Mouse (Mus musculus) lung, postnatal 25 days (tissue): Measurements from ENCODE around the gene Gse1.
"Not testable (repeated sequence)": the region's sequence is repeated elsewhere in the genome, so short reads cannot be mapped to it uniquely, and the experiment has no call there.

Source experiments
- DNase-seq: peaks from one replicate; pipeline ENCODE4 v3.0.0; 2022; ENCODE audit warnings: low spot score

The Gse1 gene

GRCm38 (mm10) chr8:120327131-120327554 is 98.9 kb downstream of the Gse1 start:
- DNase-seq, result no peak

- DNase-seq, result no peak
Observed at GRCm38 (mm10) chr8:120328361-120329022, 100.2 kb downstream of the Gse1 start.

GRCm38 (mm10) chr8:120329030-120329748 is 100.9 kb downstream of the Gse1 start:
- no peak for DNase-seq

- DNase-seq, result no peak
Observed at GRCm38 (mm10) chr8:120331027-120331426, 102.8 kb downstream of the Gse1 start.

- DNase-seq, result no peak
Observed at GRCm38 (mm10) chr8:120332379-120333229, 104.3 kb downstream of the Gse1 start.

GRCm38 (mm10) chr8:120333681-120334080 is 105.4 kb downstream of the Gse1 start:
- no peak for DNase-seq

- DNase-seq, result not testable (repeated sequence)
Observed at GRCm38 (mm10) chr8:120334261-120334660, 106.0 kb downstream of the Gse1 start.

- DNase-seq, result no peak
Observed at GRCm38 (mm10) chr8:120334878-120335261, 106.6 kb downstream of the Gse1 start.

GRCm38 (mm10) chr8:120335262-120336086 is 107.2 kb downstream of the Gse1 start:
- peak; percentile 51 for DNase-seq

GRCm38 (mm10) chr8:120336087-120336380 is 107.8 kb downstream of the Gse1 start:
- no peak for DNase-seq

- DNase-seq, result no peak
Observed at GRCm38 (mm10) chr8:120336909-120337555, 108.8 kb downstream of the Gse1 start.

- DNase-seq, result no peak
Observed at GRCm38 (mm10) chr8:120337627-120338026, 109.4 kb downstream of the Gse1 start.

- DNase-seq, result no peak
Observed at GRCm38 (mm10) chr8:120338678-120339077, 110.4 kb downstream of the Gse1 start.

GRCm38 (mm10) chr8:120339743-120340142 is 111.5 kb downstream of the Gse1 start:
- DNase-seq, result no peak

GRCm38 (mm10) chr8:120341124-120341523 is 112.9 kb downstream of the Gse1 start:
- no peak for DNase-seq

GRCm38 (mm10) chr8:120342847-120343548 is 114.7 kb downstream of the Gse1 start:
- DNase-seq, result no peak

GRCm38 (mm10) chr8:120343582-120343981 is 115.3 kb downstream of the Gse1 start:
- no peak for DNase-seq

- DNase-seq, result no peak
Observed at GRCm38 (mm10) chr8:120344166-120344565, 115.9 kb downstream of the Gse1 start.

GRCm38 (mm10) chr8:120344583-120344982 is 116.3 kb downstream of the Gse1 start:
- DNase-seq, result no peak

- DNase-seq, result no peak
Observed at GRCm38 (mm10) chr8:120347734-120348341, 119.6 kb downstream of the Gse1 start.
